Comparison of ENCODE assay signal across 8 mouse cellular contexts in the genomic region with DNA sequence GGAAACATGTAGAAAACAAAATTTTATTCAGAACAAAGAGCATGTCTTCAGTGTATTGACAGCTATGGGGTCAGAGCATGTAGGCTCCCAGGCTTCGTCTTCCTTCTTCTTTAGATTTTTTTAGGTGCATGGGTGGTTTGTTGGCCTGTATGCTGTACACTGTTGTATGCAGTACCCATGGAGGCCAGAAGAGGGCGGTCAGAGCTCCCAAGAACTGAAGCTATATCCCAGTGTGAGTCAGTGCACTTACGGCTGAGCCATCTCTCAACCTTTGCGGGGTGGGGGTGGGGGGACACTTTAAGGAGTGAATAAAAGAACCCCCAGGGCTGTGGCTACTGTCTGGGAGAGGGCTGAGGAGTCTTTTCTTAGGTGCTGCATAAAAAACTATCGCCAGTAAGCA. TPM values are rescaled to one million over a fixed set of nuclear protein-coding genes. Genes with fewer than 3 reads are reported as not detected.
DNase-seq lines count a peak whose midpoint lies in the region; ATAC-seq and TF ChIP-seq lines count a peak whose summit lies in the region.

No protein-coding gene starts in this region.

- H3K36me3 ChIP-seq in liver, embryonic 11.5 days (ENCODE audit: control insufficient read depth, insufficient read depth, low read length), result no peaks in the 10 kb centered on the region
- H3K36me3 ChIP-seq in hindbrain, embryonic 13.5 days, result no peaks in the 10 kb centered on the region
- H3K36me3 ChIP-seq in neural tube, embryonic 12.5 days, result no peaks in the 10 kb centered on the region
- no peaks in the 10 kb centered on the region for H3K36me3 ChIP-seq in testis, adult 2 months (ENCODE audit: control insufficient read depth, insufficient read depth, low read length)

- no peak overlapping the region for H3K4me2 ChIP-seq in liver, embryonic 11.5 days
- no peak overlapping the region for H3K4me2 ChIP-seq in hindbrain, embryonic 13.5 days
- no peak overlapping the region for H3K4me2 ChIP-seq in neural tube, embryonic 12.5 days (replicated peaks)

- H3K9me3 ChIP-seq in liver, embryonic 11.5 days (ENCODE audit: control insufficient read depth, low read length), result no peaks in the 10 kb centered on the region
- H3K9me3 ChIP-seq in hindbrain, embryonic 13.5 days, result no peaks in the 10 kb centered on the region
- H3K9me3 ChIP-seq in neural tube, embryonic 12.5 days, result no peaks in the 10 kb centered on the region

- no peak for TF ChIP-seq POLR2A in testis, adult 2 months (IDR thresholded peaks at IDR 0.05; ENCODE audit: control insufficient read depth, low read depth, low read length)

- no peaks in the 10 kb centered on the region for H3K27me3 ChIP-seq in liver, embryonic 11.5 days (replicated peaks; ENCODE audit: control insufficient read depth, insufficient read depth, low read length)
- no peaks in the 10 kb centered on the region for H3K27me3 ChIP-seq in hindbrain, embryonic 13.5 days
- no peaks in the 10 kb centered on the region for H3K27me3 ChIP-seq in neural tube, embryonic 12.5 days (replicated peaks)
- H3K27me3 ChIP-seq in testis, adult 2 months (ENCODE audit: control insufficient read depth, insufficient read depth, low read length), result no peaks in the 10 kb centered on the region

- no peak overlapping the region for H3K27ac ChIP-seq in liver, embryonic 11.5 days (ENCODE audit: low read depth, low read length)
- H3K27ac ChIP-seq in hindbrain, embryonic 13.5 days, result no peak overlapping the region
- H3K27ac ChIP-seq in neural tube, embryonic 12.5 days, result no peak overlapping the region
- no peak overlapping the region for H3K27ac ChIP-seq in testis, adult 2 months (ENCODE audit: control insufficient read depth, insufficient read depth, low read depth, low read length)

- H3K4me3 ChIP-seq in liver, embryonic 11.5 days (ENCODE audit: low read depth, low read length), result no peak overlapping the region
- no peak overlapping the region for H3K4me3 ChIP-seq in hindbrain, embryonic 13.5 days
- no peak overlapping the region for H3K4me3 ChIP-seq in neural tube, embryonic 12.5 days
- no peak overlapping the region for H3K4me3 ChIP-seq in testis, adult 2 months (ENCODE audit: control insufficient read depth, low read depth, low read length)

- no peak overlapping the region for H3K9ac ChIP-seq in liver, embryonic 11.5 days (ENCODE audit: low read depth, low read length)
- no peak overlapping the region for H3K9ac ChIP-seq in hindbrain, embryonic 13.5 days
- H3K9ac ChIP-seq in neural tube, embryonic 12.5 days, result no peak overlapping the region

- H3K4me1 ChIP-seq in liver, embryonic 11.5 days (replicated peaks; ENCODE audit: control insufficient read depth, insufficient read depth, low read length), result no peaks in the 10 kb centered on the region
- peaks cover 18% of the 10 kb centered on the region for H3K4me1 ChIP-seq in hindbrain, embryonic 13.5 days (replicated peaks)
- peaks cover 8% of the 10 kb centered on the region; the same call in 1 of the 2 replicates for H3K4me1 ChIP-seq in neural tube, embryonic 12.5 days
- H3K4me1 ChIP-seq in testis, adult 2 months (ENCODE audit: control insufficient read depth, insufficient read depth, low read length), result no peaks in the 10 kb centered on the region

- peak; percentile 57 for DNase-seq in liver
- no peak for DNase-seq in liver, embryonic 11.5 days (ENCODE audit: low spot score)
- DNase-seq in adrenal gland, postnatal 10 days, result peak; percentile 82
- DNase-seq in left cerebral cortex, postnatal 25 days (ENCODE audit: low spot score in 2 of 2), result peak; percentile 76 to 84

- WGBS in liver, embryonic 11.5 days, result 30% methylated on average over 5 of the region's 5 CpGs
- WGBS in hindbrain, embryonic 13.5 days, result 29% methylated on average over 5 of the region's 5 CpGs
- WGBS in neural tube, embryonic 12.5 days, result 33% methylated on average over 5 of the region's 5 CpGs

- ATAC-seq in liver, embryonic 11.5 days (replicated peaks; ENCODE audit: low FRiP score), result no peak
- ATAC-seq in erythroblast, adult 5-6 weeks (replicated peaks; ENCODE audit: low FRiP score, poor library complexity, severe bottlenecking), result peak; percentile 58; the same call in 1 of the 2 replicates
- 0 out of 2 replicates have a peak, but pooled peaks have one; percentile 10 for ATAC-seq in hindbrain, embryonic 13.5 days (ENCODE audit: low FRiP score)
- peak; percentile 17; the same call in 1 of the 2 replicates for ATAC-seq in neural tube, embryonic 12.5 days (ENCODE audit: low FRiP score, low read depth)

- peak; percentile 78 for TF ChIP-seq CTCF in testis, adult 2 months (IDR thresholded peaks at IDR 0.05; ENCODE audit: control insufficient read depth, insufficient read depth, insufficient replicate concordance, low read depth, low read length)

- intact Hi-C loops in left cerebral cortex, postnatal 25 days (cut with DNase I), result loop anchor here (2.0 to 5.0 kb wide), 2 partner anchors 42 to 148 kb away; no protein-coding TSS in a partner anchor

RNA-seq across cellular contexts. Expression of a gene that starts 30.2 kb away (rescaled TPM):
- polyA plus RNA-seq in liver, embryonic 11.5 days (2014; fragmentation: Nextera tagmentation; extraction: Ambion mirVana), result 3.4 and 3.8 TPM in 2 replicates
- 10 to 100 TPM; 19.0 to 19.6 TPM for total RNA-seq in adrenal gland, postnatal 10 days (2021)
- total RNA-seq in erythroblast, adult 5-6 weeks (2015; ENCODE audit: low replicate concordance), result not detected in 2 replicates
- 0.60 TPM in 1 of 2 replicates, not detected in the other for total RNA-seq in erythroblast, adult 5-6 weeks (2017; ENCODE audit: low replicate concordance)
- polyA plus RNA-seq in hindbrain, embryonic 13.5 days (2015; fragmentation: Nextera tagmentation; extraction: Ambion mirVana), result 5.0 and 6.0 TPM in 2 replicates
- total RNA-seq in left cerebral cortex, postnatal 25 days (2021), result 100 to 1,000 TPM; 114 to 145 TPM
- polyA plus RNA-seq in neural tube, embryonic 12.5 days (2016; fragmentation: Nextera tagmentation; extraction: Ambion mirVana), result 8.6 and 8.9 TPM in 2 replicates
- polyA plus RNA-seq in testis, adult 2 months (2012; rRNA removed), result 1.6 and 1.9 TPM in 2 replicates
